Comparison of ENCODE assay signal across 19 mouse cellular contexts in the genomic region with DNA sequence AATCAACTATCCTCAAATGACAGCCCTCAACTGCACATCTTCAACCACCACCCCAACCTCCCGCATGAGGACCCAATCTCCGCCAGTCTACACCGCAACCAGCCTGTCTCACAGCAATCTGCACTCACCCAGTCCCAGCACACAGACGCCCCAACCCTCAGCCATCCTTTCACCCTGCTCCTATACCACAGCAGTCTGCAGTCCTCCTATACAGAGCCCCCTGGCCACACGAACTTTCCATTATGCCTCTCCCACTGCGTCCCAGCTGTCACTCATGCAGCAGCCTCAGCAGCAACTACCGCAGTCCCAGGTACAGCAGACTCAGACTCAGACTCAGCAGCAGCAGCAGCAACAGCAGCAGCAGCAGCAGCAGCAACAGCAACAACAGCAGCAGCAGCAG.
DNase-seq lines count a peak whose midpoint lies in the region; ATAC-seq lines count a peak whose summit lies in the region.
"Had no signal": no experiment of that assay in that cellular context is flagged by ENCODE, and none has a peak within 500 bp of the region (broad histone marks: within the 10 kb centered on the region; RNA-seq: fewer than 3 reads in every experiment).

No protein-coding gene starts in this region.

- no peak overlapping the region for H3K27ac ChIP-seq in hindbrain, embryonic 12.5 days
- H3K27ac ChIP-seq in hindbrain, embryonic 14.5 days: no peak overlapping the region
- H3K27ac ChIP-seq in midbrain, embryonic 11.5 days (ENCODE audit: low read depth, low read length): no peak overlapping the region
- no peak overlapping the region for H3K27ac ChIP-seq in midbrain, embryonic 14.5 days (replicated peaks; ENCODE audit: low read depth, low read length)
- no peak overlapping the region for H3K27ac ChIP-seq in limb, embryonic 13.5 days
- H3K27ac ChIP-seq: embryonic facial prominence, embryonic 15.5 days; heart, embryonic 10.5 days; layer of hippocampus, adult 2 months; limb, embryonic 15.5 days; macrophage had no signal

- H3K9ac ChIP-seq in hindbrain, embryonic 12.5 days: no peak overlapping the region
- H3K9ac ChIP-seq in hindbrain, embryonic 14.5 days: no peak overlapping the region
- no peak overlapping the region for H3K9ac ChIP-seq in midbrain, embryonic 11.5 days (ENCODE audit: low read length)
- H3K9ac ChIP-seq in midbrain, embryonic 14.5 days (replicated peaks; ENCODE audit: low read length): no peak overlapping the region
- no peak overlapping the region for H3K9ac ChIP-seq in limb, embryonic 13.5 days
- H3K9ac ChIP-seq: embryonic facial prominence, embryonic 15.5 days; limb, embryonic 15.5 days had no signal

- no peaks in the 10 kb centered on the region for H3K9me3 ChIP-seq in hindbrain, embryonic 12.5 days (replicated peaks)
- H3K9me3 ChIP-seq in hindbrain, embryonic 14.5 days (ENCODE audit: control insufficient read depth, low read length): no peaks in the 10 kb centered on the region
- no peaks in the 10 kb centered on the region for H3K9me3 ChIP-seq in midbrain, embryonic 11.5 days (ENCODE audit: control insufficient read depth, low read length)
- H3K9me3 ChIP-seq in midbrain, embryonic 14.5 days (ENCODE audit: control insufficient read depth, low read length): no peaks in the 10 kb centered on the region
- no peaks in the 10 kb centered on the region for H3K9me3 ChIP-seq in limb, embryonic 13.5 days
- H3K9me3 ChIP-seq: embryonic facial prominence, embryonic 15.5 days; heart, embryonic 10.5 days; limb, embryonic 15.5 days had no signal

- H3K4me2 ChIP-seq in hindbrain, embryonic 12.5 days (replicated peaks): no peak overlapping the region
- no peak overlapping the region for H3K4me2 ChIP-seq in hindbrain, embryonic 14.5 days (replicated peaks)
- H3K4me2 ChIP-seq in midbrain, embryonic 11.5 days: no peak overlapping the region
- H3K4me2 ChIP-seq in midbrain, embryonic 14.5 days (ENCODE audit: low read length): no peak overlapping the region
- H3K4me2 ChIP-seq in limb, embryonic 13.5 days (replicated peaks): no peak overlapping the region
- H3K4me2 ChIP-seq: embryonic facial prominence, embryonic 15.5 days; limb, embryonic 15.5 days had no signal

- H3K4me1 ChIP-seq in hindbrain, embryonic 12.5 days: 0 out of 2 replicates have a peak, but pooled peaks cover 2% of the 10 kb centered on the region
- H3K4me1 ChIP-seq in hindbrain, embryonic 14.5 days (replicated peaks; ENCODE audit: control insufficient read depth, insufficient read depth, low read length): no peaks in the 10 kb centered on the region
- no peaks in the 10 kb centered on the region for H3K4me1 ChIP-seq in midbrain, embryonic 11.5 days (ENCODE audit: control insufficient read depth, insufficient read depth, low read length)
- no peaks in the 10 kb centered on the region for H3K4me1 ChIP-seq in midbrain, embryonic 14.5 days (ENCODE audit: control insufficient read depth, insufficient read depth, low read length)
- H3K4me1 ChIP-seq in limb, embryonic 13.5 days: 0 out of 2 replicates have a peak, but pooled peaks cover 5% of the 10 kb centered on the region
- H3K4me1 ChIP-seq: embryonic facial prominence, embryonic 15.5 days; heart, embryonic 10.5 days; limb, embryonic 15.5 days had no signal

- H3K36me3 ChIP-seq in hindbrain, embryonic 12.5 days: no peaks in the 10 kb centered on the region
- H3K36me3 ChIP-seq in hindbrain, embryonic 14.5 days (replicated peaks; ENCODE audit: control insufficient read depth, insufficient read depth): no peaks in the 10 kb centered on the region
- H3K36me3 ChIP-seq in midbrain, embryonic 11.5 days (ENCODE audit: control insufficient read depth, insufficient read depth, low read length): no peaks in the 10 kb centered on the region
- no peaks in the 10 kb centered on the region for H3K36me3 ChIP-seq in midbrain, embryonic 14.5 days (ENCODE audit: control insufficient read depth, insufficient read depth, low read length)
- H3K36me3 ChIP-seq in limb, embryonic 13.5 days: no peaks in the 10 kb centered on the region
- H3K36me3 ChIP-seq: embryonic facial prominence, embryonic 15.5 days; G1E; heart, embryonic 10.5 days; limb, embryonic 15.5 days had no signal

- 61% methylated on average over 7 of the region's 7 CpGs for WGBS in hindbrain, embryonic 12.5 days
- WGBS in hindbrain, embryonic 14.5 days: 62% methylated on average over 7 of the region's 7 CpGs
- 69% methylated on average over 7 of the region's 7 CpGs for WGBS in midbrain, embryonic 11.5 days
- WGBS in midbrain, embryonic 14.5 days: 71% methylated on average over 7 of the region's 7 CpGs
- WGBS in limb, embryonic 13.5 days: 68% methylated on average over 7 of the region's 7 CpGs

- H3K27me3 ChIP-seq in hindbrain, embryonic 12.5 days: no peaks in the 10 kb centered on the region
- H3K27me3 ChIP-seq in hindbrain, embryonic 14.5 days (ENCODE audit: control insufficient read depth, insufficient read depth, low read length): no peaks in the 10 kb centered on the region
- H3K27me3 ChIP-seq in midbrain, embryonic 11.5 days (ENCODE audit: control insufficient read depth, insufficient read depth, low read length): no peaks in the 10 kb centered on the region
- no peaks in the 10 kb centered on the region for H3K27me3 ChIP-seq in midbrain, embryonic 14.5 days (ENCODE audit: control insufficient read depth, insufficient read depth, low read length)
- no peaks in the 10 kb centered on the region for H3K27me3 ChIP-seq in limb, embryonic 13.5 days
- H3K27me3 ChIP-seq: embryonic facial prominence, embryonic 15.5 days; limb, embryonic 15.5 days had no signal

- DNase-seq in hindbrain, embryonic 14.5 days (ENCODE audit: low spot score): no peak
- DNase-seq in midbrain, embryonic 11.5 days (ENCODE audit: low spot score, missing footprints): no peak
- DNase-seq in midbrain, embryonic 14.5 days: no peak
- DNase-seq in ZHBTc4 (ENCODE audit: low read depth, low spot score): peak; percentile 17
- no peak for DNase-seq in adrenal gland, adult 8-10 months
- DNase-seq: cerebellum, adult 8-10 months; gastrocnemius, postnatal 10 days; kidney, adult 2 months; lung, adult 2 months; thymus, adult 18-20 months had no signal

- peak; percentile 40; the same call in 1 of the 2 replicates for ATAC-seq in hindbrain, embryonic 12.5 days (ENCODE audit: low FRiP score)
- no peak for ATAC-seq in hindbrain, embryonic 14.5 days (ENCODE audit: low FRiP score)
- peak; percentile 59; the same call in 1 of the 2 replicates for ATAC-seq in midbrain, embryonic 11.5 days (ENCODE audit: low FRiP score)
- ATAC-seq in midbrain, embryonic 14.5 days (ENCODE audit: low FRiP score, low TSS enrichment): no peak
- peak; percentile 24; the same call in 1 of the 2 replicates for ATAC-seq in limb, embryonic 13.5 days (ENCODE audit: low FRiP score, low read depth)
- ATAC-seq: forebrain, embryonic 14.5 days had no signal

- no peak overlapping the region for H3K4me3 ChIP-seq in hindbrain, embryonic 12.5 days
- no peak overlapping the region for H3K4me3 ChIP-seq in hindbrain, embryonic 14.5 days (replicated peaks; ENCODE audit: low read length)
- no peak overlapping the region for H3K4me3 ChIP-seq in midbrain, embryonic 11.5 days (ENCODE audit: low read depth, low read length)
- H3K4me3 ChIP-seq in midbrain, embryonic 14.5 days (replicated peaks; ENCODE audit: low read depth, low read length): no peak overlapping the region
- no peak overlapping the region for H3K4me3 ChIP-seq in limb, embryonic 13.5 days
- H3K4me3 ChIP-seq: embryonic facial prominence, embryonic 15.5 days; heart, embryonic 10.5 days; layer of hippocampus, adult 2 months; limb, embryonic 15.5 days had no signal

Comparison
In these comparisons a context has a peak if more than half of its experiments do, and no peak if none do; other contexts are left out.
1. ATAC-seq: peak in hindbrain, embryonic 12.5 days (single experiment), midbrain, embryonic 11.5 days (single experiment) and limb, embryonic 13.5 days (single experiment); none in hindbrain, embryonic 14.5 days (single experiment) and midbrain, embryonic 14.5 days (single experiment).